Mouse (Mus musculus) embryonic fibroblast, embryonic 13.5 days (primary cell): Measurements from ENCODE around the gene Asb18.

Experiments
- CTCF ChIP-seq: IDR thresholded peaks from 2 replicates; pipeline ENCODE4 v1.5.1; 2011; ENCODE audit warnings: mild to moderate bottlenecking, control low read depth, low read length, moderate library complexity, borderline replicate concordance; ENCODE audit not compliant: insufficient read depth
- POLR2A ChIP-seq: IDR thresholded peaks from 2 replicates; pipeline ENCODE4 v1.6.1; 2011; ENCODE audit warnings: low read depth, mild to moderate bottlenecking, control low read depth, low read length, moderate library complexity

DNA sequence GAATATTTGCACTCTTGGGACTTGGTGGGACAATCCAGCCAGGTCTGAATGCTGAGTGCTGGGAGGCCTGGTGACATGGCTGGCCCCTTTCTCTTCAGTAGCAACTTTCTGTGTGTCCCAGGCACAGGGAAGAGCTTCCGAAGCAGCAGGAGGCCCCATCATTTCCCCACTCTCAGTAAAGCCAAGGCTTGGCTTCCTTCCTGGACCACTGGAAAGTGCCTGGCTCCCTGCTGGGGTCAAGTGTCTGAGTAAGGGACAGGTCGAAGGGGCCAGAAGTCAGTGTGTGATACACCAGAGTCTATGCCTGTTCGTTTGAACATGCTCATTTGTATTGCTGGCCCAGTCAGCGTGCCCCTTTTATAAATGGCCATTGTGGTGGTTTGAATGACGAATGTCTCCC is 13.5 kb downstream of the Asb18 start:
- TF ChIP-seq CTCF: no peak
- no peak for TF ChIP-seq POLR2A
